Mouse (Mus musculus) lung, postnatal 0 days (tissue): ENCODE measurements around the gene Cd82. TPM values are rescaled to one million over a fixed set of nuclear protein-coding genes. Genes with fewer than 3 reads are reported as not detected.

ENCODE experiments used
- ATAC-seq: fragments of 200-750 bp; cut with Nextera tagmentation; 2 replicates; pipeline ENCODE4 v1.8.0; 2017; ENCODE audit warnings: moderate library complexity
- DNase-seq: peaks from one replicate; pipeline ENCODE4 v3.0.0-alpha.2; 2016; ENCODE audit warnings: low spot score
- H3K27ac ChIP-seq: fragments of 300-500 bp; sonication (generic); 2 replicates; pipeline ENCODE4 v1.5.1; 2014; ENCODE audit warnings: antibody characterized with exemption, mild to moderate bottlenecking, low read length, mixed read lengths
- H3K27me3 ChIP-seq: fragments of 300-500 bp; sonication (generic); replicated peaks from 2 replicates; pipeline ENCODE4 v1.6.1; 2014; ENCODE audit warnings: low read length, mixed read lengths; ENCODE audit not compliant: insufficient read depth
- H3K36me3 ChIP-seq: fragments of 300-500 bp; sonication (generic); 2 replicates; pipeline ENCODE4 v1.6.1; 2014; ENCODE audit warnings: low read length, mixed read lengths; ENCODE audit not compliant: insufficient read depth
- H3K4me1 ChIP-seq: fragments of 300-500 bp; sonication (generic); 2 replicates; pipeline ENCODE4 v1.6.1; 2014; ENCODE audit warnings: antibody characterized with exemption, low read depth, low read length, mixed read lengths; ENCODE audit not compliant: insufficient read depth
- H3K4me2 ChIP-seq: fragments of 300-500 bp; sonication (generic); replicated peaks from 2 replicates; pipeline ENCODE4 v1.6.1; 2014; ENCODE audit warnings: low read depth, mild to moderate bottlenecking, low read length, moderate library complexity, mixed read lengths
- H3K4me3 ChIP-seq: fragments of 300-500 bp; sonication (generic); 2 replicates; pipeline ENCODE4 v1.5.1; 2014; ENCODE audit warnings: low read depth, low read length
- H3K9ac ChIP-seq: fragments of 300-500 bp; sonication (generic); replicated peaks from 2 replicates; pipeline ENCODE4 v1.6.1; 2014; ENCODE audit warnings: low read depth, mild to moderate bottlenecking
- H3K9me3 ChIP-seq: fragments of 300-500 bp; sonication (generic); 2 replicates; pipeline ENCODE4 v1.6.1; 2016; ENCODE audit warnings: low read length, mixed read lengths
- CTCF ChIP-seq: IDR thresholded peaks from 2 replicates; pipeline ENCODE4 v1.5.1; 2016; ENCODE audit warnings: antibody characterized with exemption, mild to moderate bottlenecking
- EP300 ChIP-seq: IDR thresholded peaks from 2 replicates; pipeline ENCODE4 v1.6.1; 2016; ENCODE audit warnings: antibody characterized with exemption, mild to moderate bottlenecking, control low read depth
- WGBS: fragments of 180-500 bp; shearing (Covaris S2); extraction: QIAGEN DNeasy Blood & Tissue Kit; methylation state at CpG from one replicate; pipeline ENCODE4 v1.1.7; 2014; 5-methylcytosine and 5-hydroxymethylcytosine counted together
- polyA plus RNA-seq: library from polyadenylated mRNA; unstranded; fragments of >200 nt; fragmentation: Nextera tagmentation; extraction: Ambion mirVana; gene quantifications from 2 replicates; pipeline ENCODE4 v1.2.1, GENCODE M21; 2015

Gene Cd82
- polyA plus RNA-seq, 1 experiment from 2014 or later: 94.1 TPM

- 11% methylated on average over 7 of the region's 7 CpGs for WGBS
- no peak for TF ChIP-seq CTCF
- no peak for TF ChIP-seq EP300
- no peak overlapping the region for H3K4me3 ChIP-seq
- no peaks in the 10 kb centered on the region for H3K36me3 ChIP-seq
- no peaks in the 10 kb centered on the region for H3K4me1 ChIP-seq
- no peak overlapping the region for H3K27ac ChIP-seq
- ATAC-seq (peak; percentile 86), DNase-seq (peak; percentile 77)
- no peaks in the 10 kb centered on the region for H3K9me3 ChIP-seq
- no peaks in the 10 kb centered on the region for H3K27me3 ChIP-seq
- no peak overlapping the region for H3K4me2 ChIP-seq
- no peak overlapping the region for H3K9ac ChIP-seq
Observed at GRCm38 (mm10) chr2:93405017-93405425, 57.9 kb downstream of the Cd82 start.

- H3K36me3 ChIP-seq: no peaks in the 10 kb centered on the region
- H3K9me3 ChIP-seq: no peaks in the 10 kb centered on the region
- ATAC-seq (no peak; the same call in 1 of the 2 replicates), DNase-seq (no peak)
- TF ChIP-seq CTCF (peak; percentile 54), EP300 (no peak)
- 31% methylated on average over 4 of the region's 4 CpGs for WGBS
- H3K4me2 ChIP-seq: no peak overlapping the region
- no peaks in the 10 kb centered on the region for H3K27me3 ChIP-seq
- no peak overlapping the region for H3K27ac ChIP-seq
- no peaks in the 10 kb centered on the region for H3K4me1 ChIP-seq
- H3K9ac ChIP-seq: no peak overlapping the region
- H3K4me3 ChIP-seq: no peak overlapping the region
Observed at GRCm38 (mm10) chr2:93404169-93404568, 58.8 kb downstream of the Cd82 start.

GRCm38 (mm10) chr2:93403267-93403666, 59.7 kb downstream of the Cd82 start:
- Histone ChIP-seq H3K9ac (no peak overlapping the region), H3K4me3 (no peak overlapping the region), H3K27ac (no peak overlapping the region), H3K27me3 (no peaks in the 10 kb centered on the region), H3K4me1 (no peaks in the 10 kb centered on the region), H3K36me3 (no peaks in the 10 kb centered on the region), H3K9me3 (no peaks in the 10 kb centered on the region), H3K4me2 (no peak overlapping the region)
- 79% methylated on average over 6 of the region's 6 CpGs for WGBS
- ATAC-seq (no peak), DNase-seq (no peak)
- TF ChIP-seq CTCF (no peak), EP300 (no peak)

DNA sequence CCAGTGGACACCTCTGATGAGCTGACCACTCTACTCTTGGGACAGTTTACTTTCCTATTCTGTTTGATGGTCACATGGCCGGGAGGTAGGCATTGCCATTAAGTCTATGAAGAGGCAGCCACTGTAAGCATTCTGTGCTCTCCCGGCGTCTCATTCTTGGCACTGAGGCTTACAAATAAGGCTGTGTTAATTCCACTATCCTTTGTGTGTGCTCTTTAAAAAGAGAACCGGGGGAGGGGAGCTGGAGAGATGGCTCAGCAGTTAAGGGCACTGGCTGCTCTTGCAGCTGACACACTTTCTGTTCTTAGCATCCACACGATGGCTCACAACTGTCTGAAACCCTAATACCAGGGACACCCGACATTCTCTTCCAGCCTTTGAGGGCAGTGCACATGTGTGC, 71.7 kb downstream of the Cd82 start:
- Histone ChIP-seq H3K9ac (no peak overlapping the region), H3K36me3 (no peaks in the 10 kb centered on the region), H3K27me3 (no peaks in the 10 kb centered on the region), H3K9me3 (no peaks in the 10 kb centered on the region), H3K4me2 (no peak overlapping the region), H3K4me3 (no peak overlapping the region), H3K4me1 (no peaks in the 10 kb centered on the region), H3K27ac (no peak overlapping the region)
- TF ChIP-seq EP300 (no peak), CTCF (no peak)
- WGBS: 57% methylated on average over 6 of the region's 6 CpGs
- ATAC-seq (no peak), DNase-seq (no peak)

DNA sequence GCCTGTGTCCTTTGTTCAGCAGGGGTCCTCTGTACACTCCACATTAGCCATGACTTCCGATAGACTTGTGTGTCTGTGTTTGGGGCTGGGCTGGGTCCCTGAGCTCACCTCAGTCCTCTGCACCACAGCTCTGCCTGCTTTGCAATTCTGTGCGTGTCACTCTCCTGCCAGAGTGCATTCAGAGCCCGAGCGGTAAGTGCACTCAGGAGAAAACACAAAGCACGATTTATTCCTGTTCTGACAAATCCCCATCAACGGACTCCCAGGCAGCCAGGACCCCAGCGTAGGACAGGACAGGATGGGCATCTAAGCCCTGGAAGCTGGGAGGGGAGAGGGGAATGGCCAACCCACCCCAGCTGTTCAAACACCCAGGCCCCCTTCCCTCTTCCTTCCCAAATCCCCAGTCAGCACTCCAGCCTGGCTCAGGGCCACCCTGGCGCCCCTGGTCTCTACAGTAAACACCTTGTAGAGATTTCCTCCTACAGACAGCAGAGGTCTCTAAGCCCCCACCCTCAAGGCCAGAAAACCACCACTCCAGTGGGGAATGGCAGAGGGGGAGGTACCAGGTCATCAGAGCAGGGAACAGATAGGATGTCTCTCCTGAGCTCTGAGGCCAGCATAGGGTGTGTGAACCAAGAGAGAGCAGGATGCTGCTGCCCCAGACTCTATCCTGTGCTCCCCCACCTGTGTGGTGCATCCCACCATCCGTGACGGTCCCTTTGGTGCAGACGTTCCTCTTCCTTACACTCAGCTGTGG, 72.6 kb downstream of the Cd82 start:
- H3K27me3 ChIP-seq: no peaks in the 10 kb centered on the region
- no peak overlapping the region for H3K27ac ChIP-seq
- H3K9ac ChIP-seq: no peak overlapping the region
- ATAC-seq (no peak; the same call in 1 of the 2 replicates), DNase-seq (no peak)
- no peaks in the 10 kb centered on the region for H3K4me1 ChIP-seq
- 21% methylated on average over 11 of the region's 11 CpGs for WGBS
- no peaks in the 10 kb centered on the region for H3K9me3 ChIP-seq
- no peaks in the 10 kb centered on the region for H3K36me3 ChIP-seq
- no peak overlapping the region for H3K4me3 ChIP-seq
- H3K4me2 ChIP-seq: no peak overlapping the region
- no peak for TF ChIP-seq EP300
- no peak for TF ChIP-seq CTCF

- no peak overlapping the region for H3K27ac ChIP-seq
- H3K4me3 ChIP-seq: no peak overlapping the region
- ATAC-seq (no peak), DNase-seq (no peak)
- H3K4me2 ChIP-seq: no peak overlapping the region
- TF ChIP-seq EP300 (no peak), CTCF (no peak)
- no peak overlapping the region for H3K9ac ChIP-seq
- H3K36me3 ChIP-seq: no peaks in the 10 kb centered on the region
- H3K27me3 ChIP-seq: no peaks in the 10 kb centered on the region
- H3K4me1 ChIP-seq: no peaks in the 10 kb centered on the region
- 70% methylated on average over 4 of the region's 4 CpGs for WGBS
- H3K9me3 ChIP-seq: no peaks in the 10 kb centered on the region
Observed at GRCm38 (mm10) chr2:93386958-93387357, 76.0 kb downstream of the Cd82 start.
